Mouse (Mus musculus): ENCODE data around the gene Hils1.

Gene Hils1

GRCm38 (mm10) chr11:94989562-94990017 is 22.2 kb downstream of the Hils1 start:
- peak; percentile 78 for DNase-seq

- no peak for DNase-seq
Observed at GRCm38 (mm10) chr11:94990102-94990748, 22.8 kb downstream of the Hils1 start.

DNA sequence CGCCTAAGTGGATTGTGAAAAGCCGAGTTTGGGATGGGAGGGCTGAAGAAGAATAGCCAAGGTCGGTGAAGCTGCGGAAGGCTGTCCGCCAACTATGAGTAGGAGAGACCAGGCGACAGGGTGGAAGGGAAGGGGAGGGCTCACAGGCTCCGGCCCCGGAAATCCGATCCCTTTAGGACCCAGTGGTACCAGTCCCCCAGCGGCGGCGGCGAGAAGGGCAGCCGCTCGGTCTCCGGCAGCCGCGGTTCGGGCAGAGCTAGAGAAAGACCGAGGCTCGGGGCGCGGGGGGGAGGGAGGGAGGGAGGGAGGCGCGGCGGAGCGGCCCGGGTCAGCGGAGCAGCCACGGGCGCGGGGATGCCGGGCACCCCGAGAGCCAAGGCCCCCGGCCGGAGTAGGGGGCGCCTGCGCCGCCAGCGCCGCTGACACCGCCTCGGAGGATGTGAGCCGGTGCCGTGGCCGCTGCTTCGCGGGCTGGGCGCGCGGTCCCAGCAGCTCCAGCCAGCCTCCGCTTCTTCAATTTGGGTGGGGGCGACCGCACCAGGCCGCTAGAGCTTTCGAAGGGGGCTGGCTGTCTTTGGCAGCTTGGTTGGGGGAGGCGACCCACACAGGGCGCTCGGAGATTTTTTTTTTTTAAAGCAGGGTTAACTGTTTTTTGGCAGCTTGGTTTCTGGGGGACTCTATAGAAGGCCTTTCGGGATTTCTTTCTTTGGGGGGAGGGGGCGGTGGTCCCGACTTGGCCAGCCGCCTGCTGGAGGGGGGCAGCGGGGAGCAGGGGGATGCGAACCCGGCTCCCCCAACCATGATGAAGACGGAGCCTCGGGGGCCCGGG is 23.6 kb downstream of the Hils1 start, which contains the start of gene Ppp1r9b:
TSS of gene Ppp1r9b (plus strand) at position 287 of the 829 bp plus-strand sequence.
- peak; percentile 96 for DNase-seq

DNA sequence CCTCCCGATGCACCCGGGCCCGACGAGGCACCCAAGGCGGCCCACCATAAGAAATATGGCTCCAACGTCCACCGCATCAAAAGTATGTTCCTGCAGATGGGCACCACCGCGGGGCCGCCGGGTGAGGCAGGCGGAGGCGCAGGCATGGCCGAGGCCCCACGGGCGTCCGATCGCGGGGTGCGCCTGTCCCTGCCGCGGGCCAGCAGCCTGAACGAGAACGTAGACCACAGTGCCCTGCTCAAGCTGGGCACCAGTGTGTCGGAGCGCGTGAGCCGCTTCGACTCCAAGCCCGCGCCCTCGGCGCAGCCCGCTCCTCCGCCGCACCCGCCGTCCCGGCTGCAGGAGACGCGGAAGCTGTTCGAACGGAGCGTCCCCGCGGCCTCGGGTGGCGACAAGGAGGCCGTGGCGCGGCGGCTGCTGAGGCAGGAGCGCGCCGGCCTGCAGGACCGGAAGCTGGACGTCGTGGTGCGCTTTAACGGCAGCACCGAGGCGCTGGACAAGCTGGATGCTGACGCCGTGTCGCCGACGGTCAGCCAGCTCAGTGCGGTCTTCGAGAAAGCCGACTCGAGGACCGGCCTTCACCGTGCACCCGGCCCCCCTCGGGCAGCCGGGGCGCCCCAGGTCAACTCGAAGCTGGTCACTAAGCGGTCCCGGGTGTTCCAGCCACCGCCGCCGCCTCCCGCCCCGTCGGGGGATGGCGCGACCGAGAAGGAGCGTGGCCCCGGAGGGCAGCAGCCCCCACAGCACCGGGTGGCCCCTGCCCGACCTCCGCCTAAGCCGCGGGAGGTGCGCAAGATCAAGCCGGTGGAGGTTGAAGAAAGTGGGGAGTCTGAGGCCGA is 24.5 kb downstream of the Hils1 start:
- peak; percentile 84 for DNase-seq

DNA sequence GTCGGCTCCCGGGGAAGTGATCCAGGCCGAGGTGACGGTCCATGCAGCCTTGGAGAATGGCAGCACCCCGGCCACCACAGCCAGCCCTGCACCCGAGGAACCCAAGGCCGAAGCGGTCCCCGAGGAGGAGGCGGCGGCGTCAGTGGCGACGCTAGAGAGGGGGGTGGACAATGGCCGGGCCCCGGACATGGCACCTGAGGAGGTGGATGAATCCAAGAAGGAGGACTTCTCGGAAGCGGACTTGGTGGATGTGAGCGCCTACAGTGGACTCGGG is 25.0 kb downstream of the Hils1 start:
- no peak for DNase-seq

- peak; percentile 70 for DNase-seq
Observed at GRCm38 (mm10) chr11:94992754-94993606, 25.6 kb downstream of the Hils1 start.

DNA sequence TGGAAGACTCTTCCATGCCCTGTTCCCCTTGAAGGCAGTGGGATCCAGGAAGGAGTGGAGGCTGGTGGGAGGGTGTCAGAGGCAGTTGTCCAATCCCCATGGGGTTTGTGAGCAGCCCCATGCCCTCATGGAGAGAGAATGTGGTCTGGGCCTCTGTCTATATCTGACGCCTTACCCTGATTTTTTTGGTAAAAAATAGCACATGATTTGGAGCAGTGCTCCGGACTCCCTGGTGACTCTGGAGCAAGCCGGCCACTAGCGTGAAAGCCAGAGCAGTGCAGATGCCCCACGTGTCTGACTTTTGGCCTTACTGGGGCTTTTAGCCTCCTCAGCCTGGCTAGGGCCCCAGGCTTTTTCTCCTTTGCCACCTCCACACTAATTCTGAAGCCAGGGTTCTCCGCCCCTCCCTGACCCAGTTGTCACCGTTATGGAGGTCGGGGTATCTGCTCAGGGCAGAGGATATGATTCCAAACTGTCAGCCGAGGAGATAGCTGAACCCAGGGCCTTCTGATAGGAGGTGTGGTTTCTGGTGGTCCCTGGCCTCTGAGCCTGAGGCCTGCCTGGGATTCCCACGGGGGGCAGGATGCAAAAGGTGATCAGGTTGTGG is 26.9 kb downstream of the Hils1 start:
- DNase-seq = peak; percentile 19

DNA sequence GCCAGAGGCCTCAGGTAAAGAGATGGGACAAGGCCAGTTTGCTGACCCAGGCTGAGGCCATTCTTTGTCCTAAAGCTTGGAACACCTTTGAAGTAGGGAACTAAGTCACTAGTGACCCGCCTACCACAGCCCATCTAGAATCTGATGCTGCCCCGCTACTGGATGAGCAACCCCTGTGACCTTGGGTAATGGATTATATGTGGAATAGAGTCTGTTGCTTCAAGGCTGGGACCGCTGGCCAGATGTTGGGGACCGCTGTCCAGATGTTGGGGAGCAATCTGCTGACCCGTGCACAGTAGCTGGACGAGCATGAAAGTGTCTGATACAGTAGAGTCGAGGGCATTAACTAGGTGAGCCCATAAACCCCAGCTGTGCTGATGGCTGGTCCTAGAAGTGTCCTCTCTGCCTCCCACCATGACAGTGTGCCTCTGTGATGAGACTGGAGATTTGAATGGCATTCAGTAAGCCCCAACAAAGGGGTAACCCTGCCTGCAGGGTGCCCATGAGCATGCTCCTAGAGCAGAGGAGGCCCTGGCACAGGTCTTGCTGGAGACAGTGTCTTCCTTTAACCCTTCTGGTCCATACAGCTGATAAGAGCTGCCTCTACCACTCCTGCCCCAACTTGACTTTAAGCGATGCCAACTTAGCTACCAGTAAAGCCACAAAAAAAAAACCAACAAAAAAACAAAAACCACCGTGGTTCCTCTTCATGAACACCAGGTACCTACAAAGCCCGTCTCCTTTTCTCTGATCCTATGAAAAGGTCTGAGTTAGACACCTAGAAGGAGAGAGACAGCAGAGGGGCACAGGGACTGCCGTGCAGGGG is 27.8 kb downstream of the Hils1 start:
- DNase-seq = peak; percentile 43

DNA sequence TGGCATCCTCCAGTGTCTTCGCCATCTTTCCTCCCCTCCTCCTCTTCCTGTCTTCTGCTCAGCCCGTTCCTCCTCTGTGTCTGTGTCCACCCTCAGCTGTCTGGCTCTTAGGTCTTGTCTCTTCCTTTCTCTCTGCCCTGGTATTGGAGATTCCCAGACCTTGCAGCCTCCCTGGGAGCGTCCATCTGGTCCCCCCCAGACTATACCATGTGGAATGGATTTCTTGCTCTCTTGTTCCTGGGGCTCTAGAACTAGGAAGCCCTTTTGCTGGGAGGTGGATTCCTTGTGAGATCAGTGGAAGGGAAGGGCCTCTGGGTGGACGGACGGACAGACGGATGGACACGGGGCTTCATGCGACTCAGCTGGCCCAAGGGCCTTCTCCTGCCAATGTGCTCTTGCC is 28.7 kb downstream of the Hils1 start:
- peak; percentile 23 for DNase-seq

DNA sequence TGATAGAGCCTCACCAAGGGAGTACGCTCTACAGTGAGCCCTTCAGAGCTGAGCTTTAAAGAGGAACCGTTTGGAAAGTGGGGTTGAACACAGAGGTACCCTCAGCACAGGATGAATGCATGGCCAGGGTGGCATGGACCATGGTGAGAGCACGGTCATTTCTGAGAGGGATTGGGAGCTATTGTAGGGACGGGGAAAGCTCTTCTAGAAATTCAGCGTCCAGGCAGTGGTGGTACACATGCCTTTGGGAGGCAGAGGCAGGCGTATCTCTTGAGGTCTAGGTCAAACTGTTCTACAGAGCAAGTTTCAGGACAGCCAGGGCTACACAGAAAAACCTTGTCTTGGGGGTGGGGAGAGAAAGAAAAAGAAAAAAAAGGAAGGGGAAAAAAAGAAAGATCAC is 29.6 kb downstream of the Hils1 start:
- peak; percentile 18 for DNase-seq

DNA sequence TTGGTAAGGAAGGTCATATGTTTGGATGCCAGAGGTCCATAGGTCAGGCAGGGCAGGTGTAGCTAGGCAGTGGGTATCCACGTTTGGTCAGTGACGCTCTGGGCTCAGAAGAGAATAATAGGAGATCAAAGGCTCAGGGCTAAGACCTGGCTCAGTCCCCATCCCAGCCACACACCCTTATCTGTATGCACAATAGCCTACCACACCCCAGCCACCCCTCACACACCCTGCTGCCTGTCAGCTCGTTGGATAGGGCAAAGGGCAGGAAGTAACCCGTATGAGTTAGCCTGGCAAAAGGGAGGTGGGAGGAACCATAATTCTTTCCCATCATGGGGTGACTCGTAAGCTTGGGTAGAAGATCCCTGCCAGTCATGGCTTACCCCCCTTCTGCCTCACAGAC is 30.2 kb downstream of the Hils1 start:
- DNase-seq = no peak

- DNase-seq = peak; percentile 96
Observed at GRCm38 (mm10) chr11:94998041-94998531, 30.7 kb downstream of the Hils1 start.

- peak; percentile 56 for DNase-seq
Observed at GRCm38 (mm10) chr11:95000128-95000527, 32.7 kb downstream of the Hils1 start.

DNA sequence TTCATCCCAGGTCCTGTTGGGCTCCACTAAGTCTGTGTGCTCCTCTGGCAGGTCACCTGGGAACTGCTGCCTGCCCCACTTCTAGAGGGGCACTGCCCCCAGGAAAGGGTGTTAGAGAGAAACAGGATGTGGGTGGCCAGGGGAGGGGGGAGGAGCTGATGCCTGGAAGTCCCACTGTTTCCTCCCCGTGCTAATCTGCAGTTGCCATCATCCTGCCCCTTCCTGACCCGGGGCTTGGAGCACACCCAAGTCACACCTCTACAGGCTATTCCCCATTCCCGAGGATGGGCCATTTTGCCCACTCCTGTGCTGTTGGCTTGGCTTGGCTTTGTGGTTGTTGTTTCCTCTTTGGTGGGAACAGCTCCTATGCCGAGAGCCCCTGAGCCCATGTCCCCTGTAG is 33.2 kb downstream of the Hils1 start:
- DNase-seq = peak; percentile 76

- peak; percentile 80 for DNase-seq
Observed at GRCm38 (mm10) chr11:95001058-95001457, 33.7 kb downstream of the Hils1 start.

DNA sequence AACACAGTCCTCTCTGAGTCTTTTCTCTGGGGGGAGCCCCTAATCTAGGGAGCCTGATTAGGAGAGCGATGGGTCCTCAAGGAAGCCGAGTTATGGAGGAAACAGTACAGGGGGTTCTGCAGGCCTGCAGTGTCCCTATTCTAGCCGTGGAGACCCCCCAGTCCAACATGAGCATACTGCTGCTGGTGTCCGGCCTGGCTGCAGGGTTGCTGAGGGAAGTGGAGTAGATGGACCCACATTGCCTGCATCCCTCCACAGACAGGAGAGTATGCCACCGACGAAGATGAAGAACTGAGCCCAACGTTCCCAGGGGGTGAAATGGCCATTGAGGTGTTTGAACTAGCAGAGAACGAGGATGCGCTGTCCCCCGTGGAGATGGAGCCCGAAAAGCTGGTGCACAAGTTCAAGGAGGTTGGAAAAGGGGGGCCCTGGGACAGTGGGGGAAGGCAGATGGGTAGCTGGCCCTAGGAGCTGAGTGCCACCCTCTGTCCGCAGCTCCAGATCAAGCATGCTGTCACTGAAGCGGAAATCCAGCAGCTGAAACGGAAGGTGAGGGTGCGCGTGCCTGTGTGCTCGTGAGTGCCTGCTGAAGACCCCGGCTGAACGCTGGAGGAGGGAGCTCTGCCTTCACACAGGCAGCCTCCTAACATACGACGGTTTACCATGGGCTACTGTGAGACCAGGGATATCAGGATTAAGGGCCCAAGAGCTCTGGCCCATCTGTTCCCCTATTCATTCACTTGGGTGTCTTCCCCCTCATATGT is 34.4 kb downstream of the Hils1 start:
- DNase-seq = peak; percentile 20

DNA sequence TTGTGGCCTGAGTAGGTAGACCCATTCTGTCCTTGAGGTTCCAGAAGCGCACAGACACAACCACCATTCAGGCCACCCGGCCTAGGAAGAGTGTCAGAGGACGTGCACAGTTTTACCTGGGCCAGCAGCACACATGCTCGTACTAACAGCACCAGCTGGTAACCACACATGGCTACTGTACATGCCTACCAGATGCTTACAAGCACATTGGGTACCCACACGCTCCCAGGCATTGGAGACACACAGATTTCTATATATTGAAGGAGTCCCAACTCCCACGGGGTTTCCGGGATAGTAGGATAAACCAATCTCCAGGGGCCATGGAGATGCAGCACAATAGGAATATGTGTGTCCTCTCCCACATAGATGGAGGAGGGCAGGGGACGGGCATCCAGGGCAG is 35.3 kb downstream of the Hils1 start:
- DNase-seq = no peak

- DNase-seq = no peak
Observed at GRCm38 (mm10) chr11:95004136-95004936, 36.9 kb downstream of the Hils1 start.

DNA sequence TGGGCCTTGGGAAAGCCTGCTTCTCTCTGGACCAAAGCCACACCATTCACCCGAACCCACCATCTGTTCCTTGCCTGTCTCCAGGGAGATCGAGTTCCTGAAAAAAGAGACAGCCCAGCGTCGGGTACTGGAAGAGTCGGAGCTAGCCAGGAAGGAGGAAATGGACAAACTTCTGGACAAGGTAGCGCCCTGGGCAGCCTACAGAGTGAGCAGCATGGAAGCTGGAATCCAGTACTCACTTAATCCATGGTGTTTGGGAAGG is 37.5 kb downstream of the Hils1 start:
- DNase-seq = no peak

GRCm38 (mm10) chr11:95006038-95006437 is 38.6 kb downstream of the Hils1 start:
- peak; percentile 37 for DNase-seq
